Mouse (Mus musculus) left cerebral cortex, postnatal 14 days (tissue): ENCODE measurements at regions not wholly inside any gene's neighbourhood (a gene's known extent, or its start where the extent isn't known, plus 50 kb on each side); places are given as distances from the start of the nearest gene placed in this dataset.

Experiments used
- DNase-seq, 2 experiments: peaks; one replicate each; pipeline ENCODE4 v3.0.0; 2021 to 2022; ENCODE audit warnings: low spot score in 2 of 2, mixed read lengths in 1 of 2
- intact Hi-C: fragments of 180-260 bp; cut with DNase I; formaldehyde crosslinking; loops from one replicate; pipeline ENCODE4 v1.15.1; 2025

DNA sequence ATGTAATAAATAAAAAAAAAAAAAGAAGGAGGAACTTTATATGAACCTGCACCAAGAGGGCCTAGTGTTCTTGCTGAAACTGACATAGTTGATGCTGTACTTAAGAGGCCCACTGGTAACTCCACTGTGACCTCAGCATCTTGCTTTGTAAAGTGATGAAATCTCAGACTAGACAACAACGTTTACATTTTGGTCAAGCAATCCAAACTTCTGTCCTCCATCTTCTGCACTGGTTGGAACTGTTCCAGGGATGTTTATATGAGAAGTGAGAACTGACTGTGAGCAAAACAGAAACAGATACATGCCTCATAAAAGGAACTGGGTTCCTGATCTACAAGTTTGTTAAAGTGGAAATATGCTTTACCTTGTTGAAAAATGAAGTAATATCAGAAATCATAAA is 251.7 kb upstream of the Usp25 start:
- intact Hi-C loops = loop anchor here (10.0 kb wide), 1 partner anchor 387 kb away; the partner anchor contains the start of gene Nrip1

DNA sequence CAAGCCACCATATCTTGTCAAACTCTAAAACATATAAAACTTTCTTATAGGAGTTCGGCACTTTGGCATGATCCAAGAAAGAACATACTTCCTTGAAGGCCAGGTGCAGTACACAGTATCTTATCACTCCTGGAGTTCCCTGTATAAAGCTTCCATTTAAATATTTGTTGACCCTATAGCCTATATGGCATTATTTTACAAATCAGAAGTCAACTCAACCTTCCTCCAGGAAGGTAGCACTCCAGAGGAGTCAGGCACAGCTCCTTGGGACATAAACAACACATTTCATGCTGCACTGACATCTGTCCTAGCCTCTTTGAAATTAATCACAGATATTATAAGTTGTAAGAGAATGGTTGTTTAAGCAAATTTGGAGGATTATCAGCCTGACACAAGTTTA is 252.5 kb upstream of the Usp25 start:
- intact Hi-C loops = loop anchor here (10.0 kb wide), 1 partner anchor 386 kb away; the partner anchor contains the start of gene Nrip1
- no peak for DNase-seq

More for the DNA sequence above, 251.7 kb upstream of the Usp25 start:
- DNase-seq = no peak

DNA sequence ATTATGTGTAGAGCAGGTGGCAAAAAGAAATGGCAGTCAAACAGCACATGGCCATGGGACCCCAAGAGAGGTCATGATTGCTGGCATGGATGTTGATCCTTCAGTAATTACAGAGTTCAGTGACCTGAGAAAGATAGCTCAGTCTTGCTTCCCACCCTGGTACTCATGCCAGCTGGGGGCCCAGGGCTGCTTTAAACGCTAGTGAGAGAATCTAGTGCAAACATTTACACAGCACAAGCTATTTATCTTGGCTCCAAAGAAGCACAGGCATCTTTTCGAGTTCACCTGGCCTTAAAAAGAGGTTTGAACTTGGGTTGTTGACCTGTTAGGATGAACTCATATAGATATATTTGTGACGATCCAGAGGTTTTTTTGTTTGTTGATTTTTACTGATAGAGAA is 258.6 kb upstream of the Usp25 start:
- intact Hi-C loops = no loop called here
- no peak for DNase-seq

DNA sequence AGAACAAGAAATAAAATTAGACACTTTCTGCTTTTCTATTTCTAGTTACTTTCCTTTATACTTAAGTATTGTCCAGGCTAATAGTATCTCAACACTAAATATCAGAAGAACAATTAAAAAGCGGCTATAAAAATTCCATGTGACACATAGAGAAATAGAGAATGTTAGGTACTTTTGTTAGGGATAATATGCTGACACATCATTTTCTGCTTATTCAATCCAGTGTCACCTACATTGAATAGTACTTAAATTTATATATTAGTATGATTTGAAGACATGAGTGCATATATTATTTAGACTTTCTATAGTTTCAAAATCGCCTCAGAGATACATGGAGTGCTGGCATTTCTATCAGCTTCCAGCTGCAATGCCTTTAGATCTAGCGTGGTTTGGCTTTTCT is 267.1 kb upstream of the Usp25 start:
- DNase-seq = no peak
- intact Hi-C loops = no loop called here

DNA sequence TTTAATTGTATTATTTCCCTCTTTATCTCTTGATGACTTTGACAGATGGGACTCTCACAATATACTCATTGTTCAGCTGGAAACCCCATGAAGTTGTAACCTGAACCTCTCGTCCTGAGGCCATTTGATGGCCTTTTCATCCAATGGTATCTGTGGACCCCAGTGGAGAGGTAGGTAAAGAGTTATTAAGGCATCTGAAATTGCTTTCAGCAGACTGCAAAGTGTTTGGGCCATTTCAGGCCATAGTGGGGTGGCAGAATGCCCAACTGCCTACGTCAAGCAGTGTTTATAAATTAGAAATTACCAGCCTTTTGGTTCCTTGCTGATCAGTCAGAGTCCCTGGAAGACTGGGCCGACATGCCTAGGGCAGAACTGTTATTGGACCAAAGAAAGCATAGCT is 272.4 kb upstream of the Usp25 start:
- intact Hi-C loops = no loop called here
- no peak for DNase-seq

- DNase-seq = no peak
- intact Hi-C loops = no loop called here
Observed at GRCm38 (mm10) chr16:76725991-76726390, 287.5 kb upstream of the Usp25 start.

GRCm38 (mm10) chr16:76725271-76725670 is 288.2 kb upstream of the Usp25 start:
- intact Hi-C loops = no loop called here

GRCm38 (mm10) chr16:76718809-76719208 is 294.7 kb upstream of the Usp25 start:
- DNase-seq = no peak
- intact Hi-C loops = no loop called here

More at GRCm38 (mm10) chr16:76725271-76725670, 288.2 kb upstream of the Usp25 start:
- no peak for DNase-seq

DNA sequence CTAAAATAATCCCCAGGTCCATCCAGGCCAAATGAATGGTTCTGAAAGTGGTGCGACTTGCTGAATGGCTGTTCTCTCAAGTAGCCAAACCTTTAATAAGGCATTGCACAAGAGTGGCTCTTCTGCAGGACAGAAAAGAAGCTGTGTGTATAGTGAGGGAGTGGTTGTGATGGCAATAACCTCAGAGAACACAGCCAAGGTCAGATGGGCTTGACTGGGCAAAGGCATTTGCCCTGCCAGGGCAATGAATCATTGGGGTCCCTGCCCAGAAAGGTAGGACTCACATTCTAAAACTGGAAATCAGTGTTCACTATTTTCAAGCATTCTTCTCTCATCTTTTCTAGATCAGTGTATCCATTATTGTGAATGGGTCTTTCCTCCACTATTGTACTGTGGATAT is 295.4 kb upstream of the Usp25 start:
- intact Hi-C loops = no loop called here
- DNase-seq = no peak

- no peak for DNase-seq
- intact Hi-C loops = no loop called here
Observed at GRCm38 (mm10) chr16:76694913-76695312, 318.6 kb upstream of the Usp25 start.

DNA sequence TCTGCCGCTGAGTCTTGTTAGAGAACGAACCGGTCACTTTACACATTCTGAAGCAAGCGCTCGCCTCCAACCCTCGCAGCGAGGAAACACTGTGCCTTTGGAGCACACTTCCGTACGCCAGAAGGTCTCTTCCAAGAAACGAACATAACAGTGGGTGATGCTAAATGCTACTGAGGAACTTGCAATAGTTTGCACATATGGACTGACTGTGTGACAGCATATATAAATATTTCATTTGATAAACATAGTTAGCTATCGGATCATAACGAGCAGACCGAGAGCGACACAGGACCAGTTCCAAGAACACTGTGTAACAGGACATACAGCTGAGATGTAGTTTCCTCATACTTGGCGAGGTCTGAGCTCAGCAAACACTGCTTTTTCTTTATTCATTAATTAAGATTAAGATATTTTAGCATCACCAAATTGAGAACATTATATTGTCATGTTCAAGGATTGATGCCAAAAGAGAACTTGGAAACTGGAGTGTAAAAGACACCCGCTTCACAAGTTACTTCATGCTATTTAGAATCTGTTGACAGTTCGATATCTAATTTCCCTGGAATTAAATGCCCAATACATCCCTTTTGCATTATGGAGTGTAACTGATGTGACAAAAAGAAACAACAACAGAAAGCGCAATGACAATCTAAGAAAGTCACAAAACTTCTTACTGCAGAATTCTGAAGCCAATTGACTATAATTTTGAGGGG is 314.3 kb upstream of the Nrip1 start:
- intact Hi-C loops = no loop called here
- peak; percentile 25 to 27 for DNase-seq

DNA sequence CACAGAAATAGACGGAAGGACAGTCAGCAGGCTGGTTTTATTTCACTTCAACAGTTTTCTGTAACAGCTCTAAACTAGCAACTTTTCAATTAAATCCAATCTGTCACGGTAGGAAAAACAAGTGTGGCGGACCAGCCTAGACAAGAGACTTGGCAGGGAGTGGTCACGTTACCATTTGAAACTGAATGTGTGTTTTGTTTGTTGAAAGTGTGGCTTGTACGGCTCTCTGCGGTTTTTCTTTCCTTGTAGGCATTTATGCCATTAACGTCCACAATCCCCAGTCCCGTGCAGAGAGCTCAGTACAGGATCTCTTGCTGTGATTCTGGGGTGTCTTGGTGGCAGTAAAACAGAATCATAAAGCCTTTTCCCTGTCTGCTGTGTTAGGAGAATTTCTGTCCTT is 311.9 kb upstream of the Nrip1 start:
- intact Hi-C loops = no loop called here

DNA sequence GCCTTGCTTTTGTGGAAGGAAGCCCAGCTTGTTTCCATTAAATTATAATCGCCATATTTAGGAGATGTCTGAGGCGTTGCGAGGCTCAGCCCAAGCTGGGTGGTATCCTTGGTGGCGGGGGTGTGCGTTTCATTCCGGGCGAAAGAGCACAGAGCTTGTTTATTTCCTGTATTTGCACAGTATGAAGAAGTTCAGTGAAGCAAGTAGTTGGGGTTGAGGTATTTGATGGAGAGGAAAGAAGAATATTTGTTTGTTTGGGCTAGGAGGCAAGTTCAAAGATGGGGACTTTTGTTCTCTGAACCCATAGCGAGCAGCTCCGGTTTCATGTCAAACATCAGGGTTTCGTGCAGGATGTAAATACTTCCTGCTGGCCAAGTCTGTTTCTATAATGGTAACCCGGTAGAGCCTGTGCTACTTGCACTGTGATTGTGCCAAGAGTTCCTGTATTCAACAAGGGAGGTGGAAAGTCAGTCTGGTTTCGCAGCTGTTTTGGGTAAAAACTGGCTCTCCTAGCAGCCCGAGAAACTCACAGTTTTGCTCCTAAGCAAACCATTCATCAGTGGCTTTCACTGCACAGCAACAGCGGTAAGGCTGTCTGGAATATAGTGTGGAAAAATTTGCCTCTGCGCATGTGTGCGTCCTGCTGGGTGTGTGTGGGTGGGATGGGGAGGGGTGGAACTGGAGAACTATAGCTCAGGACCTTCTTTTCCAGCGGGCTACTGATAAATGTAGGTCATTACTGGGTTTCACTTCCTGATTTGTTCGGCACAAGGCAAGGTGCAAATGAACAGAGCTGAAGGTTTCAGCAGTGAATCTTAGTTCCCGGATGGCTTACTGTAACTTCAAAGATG is 306.7 kb upstream of the Nrip1 start:
- peak; percentile 20 to 52 for DNase-seq

More for the DNA sequence above, 311.9 kb upstream of the Nrip1 start:
- DNase-seq = peak in 1 of 2 experiments; percentile 18

DNA sequence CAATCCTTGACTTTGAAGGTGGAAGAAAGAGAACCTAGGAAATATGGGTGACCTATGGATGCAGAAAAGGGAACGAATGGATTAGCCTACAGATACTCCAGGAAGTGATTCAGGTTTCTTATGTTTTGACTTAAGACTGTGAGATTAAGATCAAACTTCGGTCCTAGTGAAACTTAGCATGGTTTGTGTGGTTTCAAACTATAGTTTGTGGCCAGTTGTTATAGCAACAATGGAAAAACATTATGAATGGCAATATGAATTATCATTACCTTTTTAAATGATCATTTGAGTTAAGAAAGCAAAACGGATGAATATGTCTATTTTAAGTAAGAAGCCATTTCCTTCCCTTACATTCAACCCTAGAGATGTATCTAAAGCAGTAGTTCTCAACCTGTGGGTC is 305.3 kb upstream of the Nrip1 start:
- no peak for DNase-seq
- intact Hi-C loops = no loop called here

More for the DNA sequence above, 306.7 kb upstream of the Nrip1 start:
- intact Hi-C loops = loop anchor here (5.0 kb wide), 1 partner anchor 308 kb away; the partner anchor contains the start of gene Nrip1

GRCm38 (mm10) chr16:76669795-76670194 is 296.2 kb upstream of the Nrip1 start:
- no peak for DNase-seq
- intact Hi-C loops = no loop called here

DNA sequence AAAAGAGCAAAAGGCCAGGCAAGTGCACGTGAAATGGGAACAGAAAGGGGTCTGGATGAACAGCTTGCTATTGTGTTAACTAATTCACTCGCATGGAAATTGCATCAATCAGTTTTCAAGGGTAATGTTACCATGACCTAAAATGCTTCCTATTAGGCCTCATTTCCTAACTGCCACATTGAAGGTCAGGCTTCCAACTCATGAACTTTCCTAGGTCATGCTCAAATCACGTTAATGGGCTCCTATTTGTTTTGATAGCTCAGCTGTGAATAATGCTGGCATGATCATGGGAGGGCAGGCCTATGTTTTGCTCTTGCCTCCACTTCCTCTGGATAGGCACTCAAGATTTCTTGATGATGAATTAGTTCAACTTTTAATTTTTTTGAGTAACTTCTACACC is 293.4 kb upstream of the Nrip1 start:
- DNase-seq = no peak
- intact Hi-C loops = no loop called here

DNA sequence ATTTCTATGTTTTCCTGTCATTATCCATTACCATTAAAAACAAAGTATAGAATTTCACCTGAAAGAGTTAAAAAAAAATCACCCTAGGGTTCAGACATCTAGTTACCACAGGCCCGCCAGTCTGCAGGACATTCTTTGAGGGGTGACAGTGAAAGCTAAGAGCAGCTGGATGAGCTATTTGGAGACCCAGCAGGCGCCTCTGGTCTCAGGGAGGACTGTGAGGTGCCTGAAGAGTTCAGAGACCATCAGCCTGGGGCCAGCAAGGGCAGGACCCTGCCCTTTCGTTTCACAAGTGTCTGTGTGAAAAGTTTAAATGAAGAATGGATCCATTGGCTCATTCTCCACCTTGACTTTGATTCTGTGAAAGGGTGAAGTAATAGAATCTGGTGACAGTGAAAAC is 281.5 kb upstream of the Nrip1 start:
- DNase-seq = no peak
- intact Hi-C loops = no loop called here

- no peak for DNase-seq
- intact Hi-C loops = no loop called here
Observed at GRCm38 (mm10) chr16:76644281-76644680, 270.7 kb upstream of the Nrip1 start.

GRCm38 (mm10) chr16:76643801-76644200 is 270.2 kb upstream of the Nrip1 start:
- DNase-seq = no peak
- intact Hi-C loops = no loop called here

DNA sequence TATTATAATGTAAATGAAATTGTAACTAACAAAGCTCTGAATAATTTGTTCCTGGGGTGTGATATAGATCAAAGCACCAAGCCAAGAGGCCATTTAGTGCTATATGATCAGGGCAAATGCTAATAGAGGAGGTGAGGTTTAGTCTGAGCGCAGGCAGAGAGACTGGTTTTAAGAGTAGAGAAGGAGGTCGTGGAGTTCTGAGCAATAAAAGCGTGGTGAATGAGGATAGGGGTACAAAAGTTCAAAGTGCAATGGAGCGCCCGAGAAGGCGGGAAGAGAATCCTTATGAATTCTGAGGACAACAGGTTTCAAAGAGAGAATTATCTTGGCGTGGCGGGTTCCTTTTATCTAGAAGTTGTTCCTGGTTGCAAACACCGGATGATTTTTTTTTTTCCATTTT is 261.5 kb upstream of the Nrip1 start:
- intact Hi-C loops = no loop called here
- no peak for DNase-seq
